Mouse (Mus musculus) frontal cortex, postnatal 36 days (tissue): ENCODE data around the gene Aldh9a1.

Experiments used
- DNase-seq, 2 experiments: peaks; one replicate each; pipeline ENCODE4 v3.0.0; 2022; ENCODE audit warnings: low spot score in 2 of 2

The Aldh9a1 gene

GRCm38 (mm10) chr1:167384156-167384555 lies 34.4 kb downstream of the Aldh9a1 start:
- no peak for DNase-seq

- no peak for DNase-seq
Measured at GRCm38 (mm10) chr1:167385211-167385610, 35.4 kb downstream of the Aldh9a1 start.

GRCm38 (mm10) chr1:167385636-167386035 lies 35.8 kb downstream of the Aldh9a1 start:
- no peak for DNase-seq

- no peak for DNase-seq
Measured at GRCm38 (mm10) chr1:167386466-167386865, 36.7 kb downstream of the Aldh9a1 start.

- DNase-seq, result no peak
Measured at GRCm38 (mm10) chr1:167387310-167387709, 37.5 kb downstream of the Aldh9a1 start.

- DNase-seq, result no peak
Measured at GRCm38 (mm10) chr1:167387796-167388195, 38.0 kb downstream of the Aldh9a1 start.

- no peak for DNase-seq
Measured at GRCm38 (mm10) chr1:167388571-167388970, 38.8 kb downstream of the Aldh9a1 start.

- no peak for DNase-seq
Measured at GRCm38 (mm10) chr1:167389584-167389983, 39.8 kb downstream of the Aldh9a1 start.

- DNase-seq, result no peak
Measured at GRCm38 (mm10) chr1:167390381-167390780, 40.6 kb downstream of the Aldh9a1 start.

- DNase-seq, result no peak
Measured at GRCm38 (mm10) chr1:167391241-167391640, 41.5 kb downstream of the Aldh9a1 start.

- DNase-seq, result no peak
Measured at GRCm38 (mm10) chr1:167392031-167392640, 42.3 kb downstream of the Aldh9a1 start.

GRCm38 (mm10) chr1:167392687-167393086 lies 42.9 kb downstream of the Aldh9a1 start:
- peak; percentile 29 to 38 for DNase-seq

GRCm38 (mm10) chr1:167393281-167393680 lies 43.5 kb downstream of the Aldh9a1 start:
- no peak for DNase-seq

- DNase-seq, result peak; percentile 96 to 97
Measured at GRCm38 (mm10) chr1:167393683-167394492, 44.1 kb downstream of the Aldh9a1 start, which contains the start of gene Mgst3. Mgst3 (minus strand) TSS chr1:167393841.

- no peak for DNase-seq
Measured at GRCm38 (mm10) chr1:167405237-167405636, 55.4 kb downstream of the Aldh9a1 start.

GRCm38 (mm10) chr1:167409601-167410000 lies 59.8 kb downstream of the Aldh9a1 start:
- DNase-seq, result no peak

- no peak for DNase-seq
Measured at GRCm38 (mm10) chr1:167411991-167412715, 62.4 kb downstream of the Aldh9a1 start.

GRCm38 (mm10) chr1:167414846-167415245 lies 65.1 kb downstream of the Aldh9a1 start:
- peak; percentile 77 to 82 for DNase-seq
